ENCODE assay signal across 24 mouse cellular contexts in the genomic region with DNA sequence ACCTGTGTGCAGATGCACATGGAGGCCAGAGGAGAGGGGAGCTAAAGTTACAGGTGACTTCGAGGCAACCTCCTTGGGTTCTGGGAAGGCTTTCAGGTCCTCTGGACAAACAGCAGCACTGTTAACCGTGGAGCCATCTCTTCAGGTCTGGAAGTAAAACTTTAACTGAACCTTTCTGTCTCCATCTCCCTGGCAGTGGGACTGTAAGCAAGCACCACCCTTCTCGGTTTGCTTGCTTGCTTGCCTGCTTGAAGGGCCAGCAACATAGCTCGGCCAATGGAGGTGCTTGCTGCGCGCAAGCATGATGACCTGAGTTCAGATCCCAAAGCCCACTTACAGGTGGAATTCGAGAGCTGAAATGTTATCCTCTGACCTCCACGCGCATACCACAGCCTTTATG. TPM values are rescaled to one million over a fixed set of nuclear protein-coding genes. Genes with fewer than 3 reads are reported as not detected.
DNase-seq lines count a peak whose midpoint lies in the region; ATAC-seq lines count a peak whose summit lies in the region.
"Had no signal": no experiment of that assay in that cellular context is flagged by ENCODE, and none has a peak within 500 bp of the region (broad histone marks: within the 10 kb centered on the region; RNA-seq: fewer than 3 reads in every experiment).

No protein-coding gene starts in this region.

- ATAC-seq in kidney, embryonic 16.5 days (ENCODE audit: low FRiP score, low TSS enrichment), result no peak
- no peak for ATAC-seq in activated CD4-positive, CD25-positive, alpha-beta regulatory T cell, adult 4 months
- ATAC-seq: forebrain, embryonic 14.5 days; forebrain, postnatal 0 days had no signal

- WGBS in kidney, embryonic 16.5 days, result 83% methylated on average over 9 of the region's 9 CpGs

- H3K4me2 ChIP-seq in kidney, embryonic 16.5 days (replicated peaks; ENCODE audit: low read depth, low read length), result no peak overlapping the region
- H3K4me2 ChIP-seq: embryonic facial prominence, embryonic 12.5 days; embryonic facial prominence, embryonic 15.5 days; heart, embryonic 11.5 days; hindbrain, embryonic 12.5 days had no signal

- H3K9ac ChIP-seq in kidney, embryonic 16.5 days (replicated peaks; ENCODE audit: low read length), result no peak overlapping the region
- H3K9ac ChIP-seq: embryonic facial prominence, embryonic 12.5 days; embryonic facial prominence, embryonic 15.5 days; forebrain, postnatal 0 days; hindbrain, embryonic 12.5 days had no signal

- H3K27me3 ChIP-seq in kidney, embryonic 16.5 days (ENCODE audit: insufficient read depth, low read length), result no peaks in the 10 kb centered on the region
- H3K27me3 ChIP-seq: embryonic facial prominence, embryonic 12.5 days; embryonic facial prominence, embryonic 15.5 days; hindbrain, embryonic 12.5 days had no signal

- DNase-seq in kidney, adult 11 months, result peak; percentile 63
- DNase-seq in kidney, postnatal 4 days, result no peak
- DNase-seq in kidney, adult 8-10 months, result peak; percentile 50 to 65
- peak; percentile 75 for DNase-seq in kidney, adult 9 months
- peak; percentile 45 to 69 for DNase-seq in kidney, postnatal 25 days
- DNase-seq in lung, postnatal 25 days (ENCODE audit: low spot score), result no peak
- DNase-seq: adrenal gland, postnatal 10 days; adrenal gland, postnatal 36 days; cerebellum, adult 18-20 months; cerebellum, adult 9-10 months; cerebellum, postnatal 14 days; forebrain, postnatal 0 days; gastrocnemius, adult 2 months; gastrocnemius, postnatal 14 days; heart, adult 11 months had no signal

- 0 out of 2 replicates have a peak, but pooled peaks cover 4% of the 10 kb centered on the region for H3K9me3 ChIP-seq in kidney, embryonic 16.5 days (ENCODE audit: low read length)
- H3K9me3 ChIP-seq: embryonic facial prominence, embryonic 12.5 days; embryonic facial prominence, embryonic 15.5 days; hindbrain, embryonic 12.5 days had no signal

- no peak overlapping the region for H3K4me3 ChIP-seq in kidney, embryonic 16.5 days (ENCODE audit: low read length)
- H3K4me3 ChIP-seq: embryonic facial prominence, embryonic 12.5 days; embryonic facial prominence, embryonic 15.5 days; gastrocnemius, adult 2 months; hindbrain, embryonic 12.5 days had no signal

- H3K36me3 ChIP-seq in kidney, embryonic 16.5 days (ENCODE audit: insufficient read depth, low read length), result 0 out of 2 replicates have a peak, but pooled peaks cover 2% of the 10 kb centered on the region
- H3K36me3 ChIP-seq: embryonic facial prominence, embryonic 12.5 days; embryonic facial prominence, embryonic 15.5 days; hindbrain, embryonic 12.5 days had no signal

- H3K27ac ChIP-seq in kidney, embryonic 16.5 days (ENCODE audit: low read length), result no peak overlapping the region
- H3K27ac ChIP-seq: embryonic facial prominence, embryonic 12.5 days; embryonic facial prominence, embryonic 15.5 days; gastrocnemius, adult 2 months; hindbrain, embryonic 12.5 days had no signal

- 0 out of 2 replicates have a peak, but pooled peaks cover 8% of the 10 kb centered on the region for H3K4me1 ChIP-seq in kidney, embryonic 16.5 days (ENCODE audit: insufficient read depth, low read length)
- H3K4me1 ChIP-seq: embryonic facial prominence, embryonic 12.5 days; embryonic facial prominence, embryonic 15.5 days; hindbrain, embryonic 12.5 days had no signal

RNA-seq across cellular contexts. Expression of a gene that starts 4.6 kb away (rescaled TPM):
- 9.6 and 10.6 TPM in 2 replicates for polyA plus RNA-seq in kidney, embryonic 16.5 days (2015; fragmentation: Nextera tagmentation; extraction: Ambion mirVana)
- polyA plus RNA-seq in activated CD4-positive, CD25-positive, alpha-beta regulatory T cell, adult 4 months (2017; shearing (Covaris generic)), result not detected

RNA-seq across cellular contexts. Expression of a gene that starts 34.9 kb away (rescaled TPM):
- not detected in 2 replicates for polyA plus RNA-seq in kidney, embryonic 16.5 days (2015; fragmentation: Nextera tagmentation; extraction: Ambion mirVana)
- polyA plus RNA-seq in activated CD4-positive, CD25-positive, alpha-beta regulatory T cell, adult 4 months (2017; shearing (Covaris generic)), result not detected
- polyA plus RNA-seq: heart, embryonic 11.5 days; heart, embryonic 14.5 days; heart, postnatal 0 days had no signal

RNA-seq across cellular contexts. Expression of a gene that starts 40.4 kb away (rescaled TPM):
- polyA plus RNA-seq in kidney, embryonic 16.5 days (2015; fragmentation: Nextera tagmentation; extraction: Ambion mirVana), result 5.0 and 6.1 TPM in 2 replicates
- under 1 TPM in 1 of 2 experiments, not detected in 1; 0.44 TPM for polyA plus RNA-seq in activated CD4-positive, CD25-positive, alpha-beta regulatory T cell, adult 4 months (2017; shearing (Covaris generic))

RNA-seq across cellular contexts. Expression of a gene that starts 40.5 kb away (rescaled TPM):
- 116 and 138 TPM in 2 replicates for polyA plus RNA-seq in kidney, embryonic 16.5 days (2015; fragmentation: Nextera tagmentation; extraction: Ambion mirVana)
- polyA plus RNA-seq in activated CD4-positive, CD25-positive, alpha-beta regulatory T cell, adult 4 months (2017; shearing (Covaris generic)), result 10 to 100 TPM; 66.3 to 75.6 TPM

Comparison
In these comparisons a context has a peak if more than half of its experiments do, and no peak if none do; other contexts are left out.
1. DNase-seq: peak in kidney, adult 11 months (single experiment), kidney, adult 8-10 months (2 of 2), kidney, adult 9 months (single experiment) and kidney, postnatal 25 days (2 of 2); none in kidney, postnatal 4 days (0 of 2) and lung, postnatal 25 days (single experiment).